Mouse (Mus musculus) embryonic facial prominence, embryonic 13.5 days (tissue): Measurements from ENCODE around the gene St7l. TPM values are rescaled to one million over a fixed set of nuclear protein-coding genes. Genes with fewer than 3 reads are reported as not detected.
A peak's percentile ranks its signal among the peaks of the same experiment; 100 is the strongest.

Experiments used
- ATAC-seq: fragments of 200-750 bp; cut with Nextera tagmentation; 2 replicates; pipeline ENCODE4 v1.8.0; 2017; ENCODE audit warnings: low read depth; ENCODE audit not compliant: insufficient number of reproducible peaks, insufficient read depth, low FRiP score, low TSS enrichment
- H3K27ac ChIP-seq: fragments of 300-500 bp; sonication (generic); 2 replicates; pipeline ENCODE4 v1.5.1; 2015; ENCODE audit warnings: moderate library complexity, mild to moderate bottlenecking, inconsistent platforms
- H3K27me3 ChIP-seq: fragments of 300-500 bp; sonication (generic); 2 replicates; pipeline ENCODE4 v1.6.1; 2015; ENCODE audit warnings: mild to moderate bottlenecking, inconsistent platforms
- H3K36me3 ChIP-seq: fragments of 300-500 bp; sonication (generic); 2 replicates; pipeline ENCODE4 v1.6.1; 2015; ENCODE audit warnings: mild to moderate bottlenecking, inconsistent platforms
- H3K4me1 ChIP-seq: fragments of 300-500 bp; sonication (generic); 2 replicates; pipeline ENCODE4 v1.6.1; 2015; ENCODE audit warnings: inconsistent platforms
- H3K4me2 ChIP-seq: fragments of 300-500 bp; sonication (generic); 2 replicates; pipeline ENCODE4 v1.6.1; 2015; ENCODE audit warnings: moderate library complexity, mild to moderate bottlenecking, inconsistent platforms
- H3K4me3 ChIP-seq: fragments of 300-500 bp; sonication (generic); 2 replicates; pipeline ENCODE4 v1.5.1; 2015; ENCODE audit warnings: mild to moderate bottlenecking, inconsistent platforms
- H3K9ac ChIP-seq: fragments of 300-500 bp; sonication (generic); 2 replicates; pipeline ENCODE4 v1.6.1; 2015; ENCODE audit warnings: mild to moderate bottlenecking, inconsistent platforms
- H3K9me3 ChIP-seq: fragments of 300-500 bp; sonication (generic); 2 replicates; pipeline ENCODE4 v1.6.1; 2016; ENCODE audit warnings: inconsistent platforms
- WGBS: fragments of 180-500 bp; shearing (Covaris S2); methylation state at CpG from one replicate; pipeline ENCODE4 v1.1.7; 2015; ENCODE audit warnings: mixed read lengths; 5-methylcytosine and 5-hydroxymethylcytosine counted together
- polyA plus RNA-seq: library from polyadenylated mRNA; unstranded; fragments of >200 nt; fragmentation: Nextera tagmentation; extraction: Ambion mirVana; gene quantifications from 2 replicates; pipeline ENCODE4 v1.2.1, GENCODE M21; 2015

The St7l gene
- polyA plus RNA-seq, 1 experiment from 2014 or later = 40.9 TPM

- no peak overlapping the region for H3K4me2 ChIP-seq
- H3K4me1 ChIP-seq = peaks cover 72% of the 10 kb centered on the region
- H3K4me3 ChIP-seq = no peak overlapping the region
- H3K9me3 ChIP-seq = no peaks in the 10 kb centered on the region
- H3K27ac ChIP-seq = no peak overlapping the region
- peaks cover 49% of the 10 kb centered on the region for H3K27me3 ChIP-seq
- WGBS = 77% methylated on average over 8 of the region's 8 CpGs
- no peaks in the 10 kb centered on the region for H3K36me3 ChIP-seq
- ATAC-seq = no peak
- H3K9ac ChIP-seq = no peak overlapping the region
Measured at GRCm38 (mm10) chr3:104965070-104965855, 101.5 kb downstream of the St7l start.

- no peaks in the 10 kb centered on the region for H3K36me3 ChIP-seq
- H3K4me1 ChIP-seq = peaks cover 64% of the 10 kb centered on the region
- peaks cover 41% of the 10 kb centered on the region for H3K27me3 ChIP-seq
- no peak overlapping the region for H3K4me2 ChIP-seq
- H3K27ac ChIP-seq = peak overlapping the region; percentile 24; the same call in 1 of the 2 replicates
- 68% methylated on average over 7 of the region's 7 CpGs for WGBS
- ATAC-seq = no peak
- no peak overlapping the region for H3K4me3 ChIP-seq
- H3K9ac ChIP-seq = no peak overlapping the region
- H3K9me3 ChIP-seq = no peaks in the 10 kb centered on the region
Measured at GRCm38 (mm10) chr3:104965991-104966554, 102.3 kb downstream of the St7l start.

DNA sequence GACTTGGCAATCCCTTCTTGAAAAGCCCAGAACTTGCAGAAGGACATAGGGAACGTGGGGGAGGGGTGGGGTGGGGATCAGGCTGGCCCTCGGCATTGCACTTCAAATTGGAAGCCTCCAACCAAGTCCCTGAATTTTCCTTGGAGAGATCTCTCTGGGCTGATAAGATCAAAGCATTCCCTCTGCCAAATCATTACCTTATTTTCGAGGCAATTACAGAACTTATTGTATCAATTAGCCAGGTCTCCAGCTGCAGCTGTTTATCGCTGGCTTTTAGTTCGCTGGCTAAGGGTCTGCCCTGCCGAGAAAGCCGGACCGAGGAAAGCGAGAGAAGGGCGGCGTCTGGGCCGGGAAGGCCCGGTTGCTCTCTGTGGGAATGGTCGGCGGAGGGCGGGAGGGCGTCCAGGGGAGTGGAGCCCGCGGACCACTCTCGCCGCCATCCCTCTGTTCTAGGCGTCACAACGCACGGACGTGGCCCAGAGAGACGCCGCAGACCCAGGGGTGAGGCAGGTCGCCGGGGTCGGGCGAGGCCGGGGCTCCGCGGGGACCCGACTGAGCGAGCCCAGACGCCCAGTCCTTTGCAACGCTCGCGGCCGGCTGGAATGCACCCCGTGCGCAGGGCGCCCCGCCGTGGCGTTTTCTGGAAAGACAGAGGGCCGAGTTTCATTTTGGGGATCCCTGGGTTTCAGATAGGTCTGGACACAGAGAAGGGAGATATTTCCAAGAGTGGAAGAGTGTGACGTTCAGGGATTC, 103.9 kb downstream of the St7l start:
- Histone ChIP-seq H3K9me3 (no peaks in the 10 kb centered on the region), H3K9ac (peak overlapping the region; percentile 82), H3K4me2 (peak overlapping the region; percentile 80), H3K4me3 (peak overlapping the region; percentile 58), H3K36me3 (no peaks in the 10 kb centered on the region), H3K4me1 (peaks cover 48% of the 10 kb centered on the region), H3K27ac (peak overlapping the region; percentile 79), H3K27me3 (peaks cover 24% of the 10 kb centered on the region)
- ATAC-seq = peak; percentile 56
- under 1% methylated on average over 49 of the region's 49 CpGs for WGBS

Other genes starting within 250 kb of the St7l start
- gene Slc16a1, start 225.3 kb upstream of the St7l start, polyA plus RNA-seq = 29.6 and 33.6 TPM in 2 replicates
- gene Ppm1j, start 82.9 kb upstream of the St7l start, polyA plus RNA-seq = 3.4 and 3.5 TPM in 2 replicates
- gene Fam19a3, start 82.2 kb upstream of the St7l start, polyA plus RNA-seq = 0.15 and 0.25 TPM in 2 replicates
- 145 and 158 TPM in 2 replicates for gene Rhoc, start 75.6 kb upstream of the St7l start, polyA plus RNA-seq
- gene Mov10, start 45.4 kb upstream of the St7l start, polyA plus RNA-seq = 56.3 and 59.7 TPM in 2 replicates
- 186 and 190 TPM in 2 replicates for gene Capza1, start 500 bp downstream of the St7l start, polyA plus RNA-seq
- 1.3 and 1.8 TPM in 2 replicates for gene Wnt2b, start 97.9 kb downstream of the St7l start, polyA plus RNA-seq
- 40.4 and 40.5 TPM in 2 replicates for gene Cttnbp2nl, start 189.1 kb downstream of the St7l start, polyA plus RNA-seq
- not detected in 2 replicates for gene 4930564D02Rik, start 202.8 kb downstream of the St7l start, polyA plus RNA-seq